ENCODE assay signal across 18 mouse cellular contexts in the genomic region with DNA sequence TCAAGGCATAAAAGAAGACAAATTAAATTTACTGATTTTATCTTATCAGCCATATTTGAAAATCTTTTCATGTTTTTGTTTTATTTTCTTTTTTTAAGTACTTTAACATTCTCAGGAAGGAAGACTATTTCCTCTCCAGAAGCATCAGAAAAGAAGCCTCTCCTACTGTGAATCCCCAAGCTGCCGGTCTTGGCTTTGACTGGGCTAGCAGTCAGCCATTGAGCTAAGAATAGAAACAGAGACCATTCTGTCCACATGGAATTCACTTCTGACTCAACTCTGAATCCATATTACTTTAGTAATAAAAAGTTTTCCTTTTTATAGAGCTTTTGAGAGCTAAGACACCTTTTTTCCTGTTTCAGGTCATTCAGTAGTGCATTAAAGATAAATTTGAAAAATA.
DNase-seq lines count a peak whose midpoint lies in the region.
"Had no signal": no experiment of that assay in that cellular context is flagged by ENCODE, and none has a peak within 500 bp of the region (broad histone marks: within the 10 kb centered on the region; RNA-seq: fewer than 3 reads in every experiment).

No protein-coding gene starts in this region.

- no peaks in the 10 kb centered on the region for H3K9me3 ChIP-seq in heart, embryonic 10.5 days
- H3K9me3 ChIP-seq: embryonic facial prominence, embryonic 10.5 days; forebrain, embryonic 13.5 days; heart, embryonic 13.5 days; hindbrain, embryonic 15.5 days; kidney, embryonic 15.5 days had no signal

- H3K4me1 ChIP-seq in heart, embryonic 10.5 days, result no peaks in the 10 kb centered on the region
- H3K4me1 ChIP-seq: embryonic facial prominence, embryonic 10.5 days; forebrain, embryonic 13.5 days; heart, embryonic 13.5 days; hindbrain, embryonic 15.5 days; kidney, embryonic 15.5 days had no signal

- WGBS in heart, embryonic 10.5 days, result 55% methylated on average over 1 of the region's 1 CpGs

- no peaks in the 10 kb centered on the region for H3K27me3 ChIP-seq in heart, embryonic 10.5 days (ENCODE audit: insufficient read depth, poor library complexity, severe bottlenecking)
- H3K27me3 ChIP-seq: forebrain, embryonic 13.5 days; heart, embryonic 13.5 days; hindbrain, embryonic 15.5 days; kidney, embryonic 15.5 days had no signal

- DNase-seq in cerebellum, postnatal 25 days, result peak; percentile 21 to 43
- DNase-seq in cerebellum, adult 18-20 months, result no peak
- peak; percentile 40 for DNase-seq in heart, adult 8-10 months (ENCODE audit: low spot score)
- DNase-seq in heart, embryonic 10.5 days (ENCODE audit: low spot score), result no peak
- DNase-seq in NIH3T3 (ENCODE audit: low read depth), result peak; percentile 60
- peak; percentile 4 for DNase-seq in skeletal muscle tissue, adult 2 months (ENCODE audit: low read depth, low spot score)
- no peak for DNase-seq in adrenal gland, postnatal 25 days
- DNase-seq: adrenal gland, adult 8-10 months; cerebellum, adult 11 months; cerebellum, adult 9-11 months; forebrain, postnatal 0 days; gastrocnemius, postnatal 36 days; kidney, adult 2 months had no signal

- no peaks in the 10 kb centered on the region for H3K36me3 ChIP-seq in heart, embryonic 10.5 days
- H3K36me3 ChIP-seq: embryonic facial prominence, embryonic 10.5 days; heart, embryonic 13.5 days; hindbrain, embryonic 15.5 days; kidney, embryonic 15.5 days had no signal

- no peak overlapping the region for H3K27ac ChIP-seq in heart, embryonic 10.5 days
- H3K27ac ChIP-seq: embryonic facial prominence, embryonic 10.5 days; forebrain, embryonic 13.5 days; heart, embryonic 13.5 days; hindbrain, embryonic 15.5 days; kidney, embryonic 15.5 days had no signal

- H3K4me3 ChIP-seq in heart, embryonic 10.5 days, result no peak overlapping the region
- H3K4me3 ChIP-seq: embryonic facial prominence, embryonic 10.5 days; forebrain, embryonic 13.5 days; heart, embryonic 13.5 days; hindbrain, embryonic 15.5 days; kidney, embryonic 15.5 days had no signal

Comparison
In these comparisons a context has a peak if more than half of its experiments do, and no peak if none do; other contexts are left out.
1. DNase-seq: peak in cerebellum, postnatal 25 days (2 of 2), heart, adult 8-10 months (single experiment), NIH3T3 (single experiment) and skeletal muscle tissue, adult 2 months (single experiment); none in cerebellum, adult 18-20 months (0 of 2), heart, embryonic 10.5 days (single experiment) and adrenal gland, postnatal 25 days (single experiment).